Mouse (Mus musculus) adrenal gland, adult 18-20 months (tissue): Measurements from ENCODE around the gene Ciao2b. TPM values are rescaled to one million over a fixed set of nuclear protein-coding genes. Genes with fewer than 3 reads are reported as not detected.

Experiments used
- DNase-seq, 2 experiments: peaks; one replicate each; pipeline ENCODE4 v3.0.0; 2021 to 2022; ENCODE audit warnings: low spot score in 2 of 2
- total RNA-seq, 2 experiments: library from RNA; stranded (reverse); gene quantifications; 1 replicate in 1 of 2; 2 replicates in 1 of 2; pipeline ENCODE4 v1.2.3; 2021

Gene Ciao2b
- total RNA-seq, 2 experiments from 2014 or later, result 40.7 to 50.0 TPM

DNA sequence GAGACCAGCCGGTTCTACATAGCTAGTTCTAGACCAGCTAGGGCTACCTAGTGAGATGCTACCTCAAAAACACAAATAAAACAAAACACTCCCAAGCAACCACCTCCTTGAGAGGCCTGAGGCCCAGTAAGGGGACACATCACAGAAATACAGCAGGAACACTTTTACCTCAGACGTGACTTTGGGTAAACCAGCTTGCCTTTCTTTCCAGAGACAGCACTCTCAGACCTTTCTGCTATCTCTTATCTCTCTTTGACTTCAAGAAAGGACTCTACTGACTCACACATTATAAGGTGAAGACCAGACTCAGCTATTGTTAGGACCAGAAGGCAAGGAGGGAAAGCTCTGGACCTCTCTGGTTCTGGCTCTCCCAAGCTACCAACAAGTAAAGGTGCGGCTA is 51.5 kb downstream of the Ciao2b start:
- DNase-seq, result no peak

Other genes with a start within 250 kb of the Ciao2b start
- 10 to 100 TPM; 39.6 to 44.5 TPM for gene Cmtm4, start 246.2 kb downstream of the Ciao2b start, total RNA-seq
- 100 to 1,000 TPM; 113 to 159 TPM for gene Dync1li2, start 198.9 kb downstream of the Ciao2b start, total RNA-seq
- under 1 TPM in 1 of 2 experiments, not detected in 1; 0.19 TPM for gene Terb1, start 132.1 kb downstream of the Ciao2b start, total RNA-seq
- gene Nae1, start 107.3 kb downstream of the Ciao2b start, total RNA-seq, result 10 to 100 TPM; 31.2 to 38.1 TPM
- gene Car7, start 107.3 kb downstream of the Ciao2b start, total RNA-seq, result 1 to 10 TPM; 1.6 to 3.1 TPM
- gene Pdp2, start 50.5 kb downstream of the Ciao2b start, total RNA-seq, result 10 to 100 TPM; 34.8 to 34.9 TPM
- under 1 TPM in 1 of 2 experiments, not detected in 1; 0.86 TPM for gene Cdh16, start 17.6 kb downstream of the Ciao2b start, total RNA-seq
- gene Rrad, start 10.6 kb downstream of the Ciao2b start, total RNA-seq, result 1 to 10 TPM; 2.7 to 9.4 TPM
- not detected for gene Ces2a, start 92.0 kb upstream of the Ciao2b start, total RNA-seq
- under 1 TPM; 0.19 to 0.36 TPM for gene Ces2b, start 189.6 kb upstream of the Ciao2b start, total RNA-seq
- not detected for gene Ces2c, start 205.1 kb upstream of the Ciao2b start, total RNA-seq